Mouse (Mus musculus) limb, embryonic 10.5 days (tissue): ENCODE measurements around the gene Fam210b. TPM values are rescaled to one million over a fixed set of nuclear protein-coding genes. Genes with fewer than 3 reads are reported as not detected.

Experiments used
- DNase-seq: peaks from one replicate; pipeline ENCODE4 v3.0.0-alpha.2; 2017; ENCODE audit warnings: low spot score
- H3K27ac ChIP-seq: fragments of 300-500 bp; sonication (generic); 2 replicates; pipeline ENCODE4 v1.5.1; 2016; ENCODE audit warnings: mild to moderate bottlenecking
- H3K27me3 ChIP-seq: fragments of 300-500 bp; sonication (generic); 2 replicates; pipeline ENCODE4 v1.6.1; 2016; ENCODE audit warnings: low read depth, mild to moderate bottlenecking; ENCODE audit not compliant: poor library complexity, severe bottlenecking
- H3K36me3 ChIP-seq: fragments of 300-500 bp; sonication (generic); 2 replicates; pipeline ENCODE4 v1.6.1; 2016; ENCODE audit warnings: mild to moderate bottlenecking, moderate library complexity
- H3K4me1 ChIP-seq: fragments of 300-500 bp; sonication (generic); 2 replicates; pipeline ENCODE4 v1.6.1; 2016
- H3K4me3 ChIP-seq: fragments of 300-500 bp; sonication (generic); 2 replicates; pipeline ENCODE4 v1.5.1; 2016; ENCODE audit warnings: mild to moderate bottlenecking, moderate library complexity
- H3K9me3 ChIP-seq: fragments of 300-500 bp; sonication (generic); replicated peaks from 2 replicates; pipeline ENCODE4 v1.6.1; 2016; ENCODE audit warnings: mild to moderate bottlenecking
- WGBS: fragments of 180-500 bp; shearing (Covaris S2); methylation state at CpG from one replicate; pipeline ENCODE4 v1.1.7; 2016; 5-methylcytosine and 5-hydroxymethylcytosine counted together
- polyA plus RNA-seq: library from polyadenylated mRNA; unstranded; fragments of >200 nt; fragmentation: Nextera tagmentation; extraction: Ambion mirVana; gene quantifications from 2 replicates; pipeline ENCODE4 v1.2.1, GENCODE M21; 2016

The Fam210b gene
- polyA plus RNA-seq, 1 experiment from 2014 or later, result 13.7 TPM

GRCm38 (mm10) chr2:172338206-172338942 lies 7.0 kb upstream of the Fam210b start:
- DNase-seq, result no peak
- no peaks in the 10 kb centered on the region for H3K36me3 ChIP-seq
- H3K27ac ChIP-seq, result no peak overlapping the region
- no peaks in the 10 kb centered on the region for H3K27me3 ChIP-seq
- H3K9me3 ChIP-seq, result no peaks in the 10 kb centered on the region
- no peak overlapping the region for H3K4me3 ChIP-seq
- H3K4me1 ChIP-seq, result peaks cover 7% of the 10 kb centered on the region
- 70% methylated on average over 19 of the region's 19 CpGs for WGBS

GRCm38 (mm10) chr2:172340936-172341335 lies 4.4 kb upstream of the Fam210b start:
- 69% methylated on average over 3 of the region's 3 CpGs for WGBS
- no peaks in the 10 kb centered on the region for H3K9me3 ChIP-seq
- no peaks in the 10 kb centered on the region for H3K27me3 ChIP-seq
- DNase-seq, result no peak
- peaks cover 24% of the 10 kb centered on the region for H3K4me1 ChIP-seq
- no peak overlapping the region for H3K4me3 ChIP-seq
- no peak overlapping the region for H3K27ac ChIP-seq
- no peaks in the 10 kb centered on the region for H3K36me3 ChIP-seq

GRCm38 (mm10) chr2:172341606-172342005 lies 3.8 kb upstream of the Fam210b start:
- no peak overlapping the region for H3K27ac ChIP-seq
- H3K9me3 ChIP-seq, result no peaks in the 10 kb centered on the region
- no peaks in the 10 kb centered on the region for H3K36me3 ChIP-seq
- WGBS, result 65% methylated on average over 5 of the region's 5 CpGs
- H3K27me3 ChIP-seq, result peaks cover 3% of the 10 kb centered on the region
- DNase-seq, result no peak
- peaks cover 28% of the 10 kb centered on the region for H3K4me1 ChIP-seq
- no peak overlapping the region for H3K4me3 ChIP-seq

- 93% methylated on average over 7 of the region's 7 CpGs for WGBS
- Histone ChIP-seq H3K27me3 (peaks cover 21% of the 10 kb centered on the region), H3K36me3 (no peaks in the 10 kb centered on the region), H3K9me3 (no peaks in the 10 kb centered on the region), H3K27ac (no peak overlapping the region), H3K4me3 (no peak overlapping the region), H3K4me1 (peaks cover 28% of the 10 kb centered on the region)
- DNase-seq, result no peak
Observed at GRCm38 (mm10) chr2:172343751-172344150, 1.6 kb upstream of the Fam210b start.

GRCm38 (mm10) chr2:172344669-172345068 lies 696 bp upstream of the Fam210b start:
- peak overlapping the region; percentile 61; the same call in 1 of the 2 replicates for H3K27ac ChIP-seq
- WGBS, result 38% methylated on average over 5 of the region's 5 CpGs
- DNase-seq, result no peak
- H3K4me3 ChIP-seq, result peak overlapping the region; percentile 80
- no peaks in the 10 kb centered on the region for H3K36me3 ChIP-seq
- peaks cover 21% of the 10 kb centered on the region for H3K27me3 ChIP-seq
- H3K4me1 ChIP-seq, result peaks cover 28% of the 10 kb centered on the region
- no peaks in the 10 kb centered on the region for H3K9me3 ChIP-seq

- WGBS, result 10% methylated on average over 31 of the region's 31 CpGs
- H3K9me3 ChIP-seq, result no peaks in the 10 kb centered on the region
- H3K27me3 ChIP-seq, result peaks cover 21% of the 10 kb centered on the region
- peak overlapping the region; percentile 80 for H3K4me3 ChIP-seq
- H3K36me3 ChIP-seq, result no peaks in the 10 kb centered on the region
- DNase-seq, result peak; percentile 55
- peaks cover 28% of the 10 kb centered on the region for H3K4me1 ChIP-seq
- peak overlapping the region; percentile 79 for H3K27ac ChIP-seq
Observed at GRCm38 (mm10) chr2:172346034-172346929, 917 bp downstream of the Fam210b start.

GRCm38 (mm10) chr2:172346933-172347611 lies 1.7 kb downstream of the Fam210b start:
- Histone ChIP-seq H3K4me1 (peaks cover 28% of the 10 kb centered on the region), H3K4me3 (no peak overlapping the region), H3K27me3 (peaks cover 21% of the 10 kb centered on the region), H3K9me3 (no peaks in the 10 kb centered on the region), H3K36me3 (no peaks in the 10 kb centered on the region), H3K27ac (no peak overlapping the region)
- DNase-seq, result no peak
- WGBS, result 63% methylated on average over 8 of the region's 8 CpGs

GRCm38 (mm10) chr2:172348297-172348950 lies 3.1 kb downstream of the Fam210b start:
- peaks cover 6% of the 10 kb centered on the region; the same call in 1 of the 2 replicates for H3K36me3 ChIP-seq
- no peaks in the 10 kb centered on the region for H3K9me3 ChIP-seq
- DNase-seq, result no peak
- no peak overlapping the region for H3K4me3 ChIP-seq
- 31% methylated on average over 3 of the region's 3 CpGs for WGBS
- no peak overlapping the region for H3K27ac ChIP-seq
- H3K27me3 ChIP-seq, result peaks cover 21% of the 10 kb centered on the region
- peaks cover 28% of the 10 kb centered on the region for H3K4me1 ChIP-seq

GRCm38 (mm10) chr2:172349776-172350175 lies 4.4 kb downstream of the Fam210b start:
- Histone ChIP-seq H3K9me3 (no peaks in the 10 kb centered on the region), H3K4me3 (no peak overlapping the region), H3K36me3 (peaks cover 15% of the 10 kb centered on the region), H3K27ac (no peak overlapping the region), H3K27me3 (peaks cover 21% of the 10 kb centered on the region), H3K4me1 (peaks cover 24% of the 10 kb centered on the region)
- 82% methylated on average over 14 of the region's 14 CpGs for WGBS
- no peak for DNase-seq

GRCm38 (mm10) chr2:172350773-172351172 lies 5.4 kb downstream of the Fam210b start:
- Histone ChIP-seq H3K9me3 (no peaks in the 10 kb centered on the region), H3K27ac (no peak overlapping the region), H3K4me1 (peaks cover 14% of the 10 kb centered on the region), H3K36me3 (peaks cover 25% of the 10 kb centered on the region), H3K4me3 (no peak overlapping the region), H3K27me3 (peaks cover 21% of the 10 kb centered on the region)
- no peak for DNase-seq
- 57% methylated on average over 8 of the region's 8 CpGs for WGBS

- no peak for DNase-seq
- H3K27me3 ChIP-seq, result peaks cover 3% of the 10 kb centered on the region; the same call in 1 of the 2 replicates
- no peaks in the 10 kb centered on the region for H3K9me3 ChIP-seq
- H3K27ac ChIP-seq, result no peak overlapping the region
- peaks cover 50% of the 10 kb centered on the region for H3K36me3 ChIP-seq
- H3K4me1 ChIP-seq, result no peaks in the 10 kb centered on the region
- WGBS, result 91% methylated on average over 9 of the region's 9 CpGs
- no peak overlapping the region for H3K4me3 ChIP-seq
Observed at GRCm38 (mm10) chr2:172353218-172353617, 7.9 kb downstream of the Fam210b start.

- 89% methylated on average over 9 of the region's 9 CpGs for WGBS
- DNase-seq, result no peak
- Histone ChIP-seq H3K4me3 (no peak overlapping the region), H3K9me3 (no peaks in the 10 kb centered on the region), H3K4me1 (no peaks in the 10 kb centered on the region), H3K27me3 (no peaks in the 10 kb centered on the region), H3K27ac (no peak overlapping the region), H3K36me3 (peaks cover 65% of the 10 kb centered on the region)
Observed at GRCm38 (mm10) chr2:172354761-172355160, 9.4 kb downstream of the Fam210b start.
